Mouse (Mus musculus) lung, embryonic 16.5 days (tissue): ENCODE results near the gene Dlst. TPM values are rescaled to one million over a fixed set of nuclear protein-coding genes. Genes with fewer than 3 reads are reported as not detected.

Experiments used
- ATAC-seq: fragments of 200-750 bp; cut with Nextera tagmentation; 2 replicates; pipeline ENCODE4 v1.8.0; 2017; ENCODE audit warnings: low read depth, mild to moderate bottlenecking, moderate library complexity
- H3K27ac ChIP-seq: fragments of 300-500 bp; sonication (generic); 2 replicates; pipeline ENCODE4 v1.5.1; 2014; ENCODE audit warnings: mild to moderate bottlenecking, control low read depth, low read length
- H3K27me3 ChIP-seq: fragments of 300-500 bp; sonication (generic); 2 replicates; pipeline ENCODE4 v1.6.1; 2014; ENCODE audit warnings: low read depth, low read length, mixed read lengths; ENCODE audit not compliant: control insufficient read depth, insufficient read depth
- H3K36me3 ChIP-seq: fragments of 300-500 bp; sonication (generic); 2 replicates; pipeline ENCODE4 v1.6.1; 2014; ENCODE audit warnings: low read length; ENCODE audit not compliant: control insufficient read depth, insufficient read depth
- H3K4me1 ChIP-seq: fragments of 300-500 bp; sonication (generic); replicated peaks from 2 replicates; pipeline ENCODE4 v1.6.1; 2014; ENCODE audit warnings: low read length, mixed read lengths; ENCODE audit not compliant: control insufficient read depth, insufficient read depth
- H3K4me2 ChIP-seq: fragments of 300-500 bp; sonication (generic); 2 replicates; pipeline ENCODE4 v1.6.1; 2014; ENCODE audit warnings: low read depth, low read length, control low read depth
- H3K4me3 ChIP-seq: fragments of 300-500 bp; sonication (generic); 2 replicates; pipeline ENCODE4 v1.5.1; 2014; ENCODE audit warnings: mild to moderate bottlenecking, low read length, control low read depth
- H3K9ac ChIP-seq: fragments of 300-500 bp; sonication (generic); 2 replicates; pipeline ENCODE4 v1.6.1; 2014; ENCODE audit warnings: low read length, control low read depth
- H3K9me3 ChIP-seq: fragments of 300-500 bp; sonication (generic); 2 replicates; pipeline ENCODE4 v1.6.1; 2016; ENCODE audit warnings: low read length; ENCODE audit not compliant: control insufficient read depth
- WGBS: fragments of 180-500 bp; shearing (Covaris S2); extraction: QIAGEN DNeasy Blood & Tissue Kit; methylation state at CpG from one replicate; pipeline ENCODE4 v1.1.7; 2014; 5-methylcytosine and 5-hydroxymethylcytosine counted together
- polyA plus RNA-seq: library from polyadenylated mRNA; unstranded; fragments of >200 nt; fragmentation: Nextera tagmentation; extraction: Ambion mirVana; gene quantifications from 2 replicates; pipeline ENCODE4 v1.2.1, GENCODE M21; 2015

Gene Dlst
- polyA plus RNA-seq, 1 experiment from 2014 or later = 110 TPM

- Histone ChIP-seq H3K27ac (peak overlapping the region; percentile 91), H3K4me2 (peak overlapping the region; percentile 80), H3K9me3 (no peaks in the 10 kb centered on the region), H3K4me1 (peaks cover 34% of the 10 kb centered on the region), H3K27me3 (no peaks in the 10 kb centered on the region), H3K9ac (peak overlapping the region; percentile 97), H3K4me3 (peak overlapping the region; percentile 93), H3K36me3 (no peaks in the 10 kb centered on the region)
- 12% methylated on average over 18 of the region's 18 CpGs for WGBS
- ATAC-seq = peak; percentile 50
Measured at GRCm38 (mm10) chr12:85110011-85110697, 479 bp upstream of the Dlst start.

- 0 out of 2 replicates have a peak overlapping the region, but pooled peaks have one; percentile 80 for H3K4me2 ChIP-seq
Measured at GRCm38 (mm10) chr12:85112550-85113251, 2.1 kb downstream of the Dlst start.

GRCm38 (mm10) chr12:85113337-85113736 is 2.7 kb downstream of the Dlst start:
- no peak overlapping the region for H3K4me3 ChIP-seq
- no peaks in the 10 kb centered on the region for H3K9me3 ChIP-seq
- H3K4me2 ChIP-seq = no peak overlapping the region
- ATAC-seq = no peak
- no peaks in the 10 kb centered on the region for H3K27me3 ChIP-seq
- peaks cover 41% of the 10 kb centered on the region for H3K4me1 ChIP-seq
- H3K9ac ChIP-seq = no peak overlapping the region
- WGBS = 89% methylated on average over 3 of the region's 3 CpGs
- H3K27ac ChIP-seq = no peak overlapping the region
- peaks cover 3% of the 10 kb centered on the region; the same call in 1 of the 2 replicates for H3K36me3 ChIP-seq

More at GRCm38 (mm10) chr12:85112550-85113251, 2.1 kb downstream of the Dlst start:
- Histone ChIP-seq H3K9me3 (no peaks in the 10 kb centered on the region), H3K4me1 (peaks cover 41% of the 10 kb centered on the region), H3K9ac (no peak overlapping the region), H3K4me3 (no peak overlapping the region), H3K27me3 (no peaks in the 10 kb centered on the region), H3K27ac (no peak overlapping the region), H3K36me3 (no peaks in the 10 kb centered on the region; the same call in 1 of the 2 replicates)
- no peak for ATAC-seq
- 76% methylated on average over 7 of the region's 7 CpGs for WGBS

GRCm38 (mm10) chr12:85113917-85114316 is 3.3 kb downstream of the Dlst start:
- Histone ChIP-seq H3K36me3 (peaks cover 6% of the 10 kb centered on the region), H3K4me1 (peaks cover 41% of the 10 kb centered on the region), H3K9ac (no peak overlapping the region), H3K4me2 (no peak overlapping the region), H3K9me3 (no peaks in the 10 kb centered on the region), H3K4me3 (no peak overlapping the region), H3K27me3 (no peaks in the 10 kb centered on the region), H3K27ac (no peak overlapping the region)
- WGBS = 80% methylated on average over 3 of the region's 3 CpGs
- ATAC-seq = no peak

GRCm38 (mm10) chr12:85115678-85116077 is 5.0 kb downstream of the Dlst start:
- WGBS = 51% methylated on average over 7 of the region's 7 CpGs
- no peak overlapping the region for H3K4me2 ChIP-seq
- ATAC-seq = peak; percentile 89
- H3K27me3 ChIP-seq = no peaks in the 10 kb centered on the region
- H3K9me3 ChIP-seq = no peaks in the 10 kb centered on the region
- peaks cover 34% of the 10 kb centered on the region for H3K4me1 ChIP-seq
- H3K4me3 ChIP-seq = no peak overlapping the region
- H3K9ac ChIP-seq = no peak overlapping the region
- H3K36me3 ChIP-seq = peaks cover 20% of the 10 kb centered on the region
- peak overlapping the region; percentile 65 for H3K27ac ChIP-seq

GRCm38 (mm10) chr12:85121806-85122459 is 11.3 kb downstream of the Dlst start:
- peaks cover 55% of the 10 kb centered on the region for H3K36me3 ChIP-seq
- no peaks in the 10 kb centered on the region for H3K27me3 ChIP-seq
- H3K27ac ChIP-seq = no peak overlapping the region
- 83% methylated on average over 9 of the region's 9 CpGs for WGBS
- peaks cover under 1% of the 10 kb centered on the region for H3K4me1 ChIP-seq
- no peak overlapping the region for H3K4me3 ChIP-seq
- ATAC-seq = no peak
- no peak overlapping the region for H3K9ac ChIP-seq
- H3K9me3 ChIP-seq = no peaks in the 10 kb centered on the region
- H3K4me2 ChIP-seq = no peak overlapping the region

GRCm38 (mm10) chr12:85123108-85123530 is 12.5 kb downstream of the Dlst start:
- Histone ChIP-seq H3K4me3 (no peak overlapping the region), H3K9me3 (no peaks in the 10 kb centered on the region), H3K4me1 (no peaks in the 10 kb centered on the region), H3K9ac (no peak overlapping the region), H3K36me3 (peaks cover 55% of the 10 kb centered on the region), H3K27ac (no peak overlapping the region), H3K4me2 (no peak overlapping the region), H3K27me3 (no peaks in the 10 kb centered on the region)
- no peak for ATAC-seq
- WGBS = 95% methylated on average over 9 of the region's 9 CpGs

- Histone ChIP-seq H3K27ac (no peak overlapping the region), H3K4me2 (no peak overlapping the region), H3K9ac (no peak overlapping the region), H3K36me3 (peaks cover 57% of the 10 kb centered on the region), H3K4me3 (no peak overlapping the region), H3K4me1 (no peaks in the 10 kb centered on the region), H3K9me3 (no peaks in the 10 kb centered on the region), H3K27me3 (no peaks in the 10 kb centered on the region)
- 90% methylated on average over 11 of the region's 11 CpGs for whole genome bisulfite sequencing
- ATAC-seq = no peak
Measured at GRCm38 (mm10) chr12:85123645-85124044, 13.0 kb downstream of the Dlst start.

- ATAC-seq = no peak
- Histone ChIP-seq H3K4me3 (no peak overlapping the region), H3K4me1 (no peaks in the 10 kb centered on the region), H3K27me3 (no peaks in the 10 kb centered on the region), H3K4me2 (no peak overlapping the region), H3K27ac (no peak overlapping the region), H3K9ac (no peak overlapping the region), H3K9me3 (no peaks in the 10 kb centered on the region), H3K36me3 (peaks cover 54% of the 10 kb centered on the region)
- WGBS = 93% methylated on average over 5 of the region's 5 CpGs
Measured at GRCm38 (mm10) chr12:85124751-85125150, 14.1 kb downstream of the Dlst start.
